Mouse (Mus musculus): ENCODE measurements around the gene Clps. TPM values are rescaled to one million over a fixed set of nuclear protein-coding genes. Genes with fewer than 3 reads are reported as not detected.

The Clps gene
- polyA plus RNA-seq (2012; rRNA removed) = not detected in 2 replicates

DNA sequence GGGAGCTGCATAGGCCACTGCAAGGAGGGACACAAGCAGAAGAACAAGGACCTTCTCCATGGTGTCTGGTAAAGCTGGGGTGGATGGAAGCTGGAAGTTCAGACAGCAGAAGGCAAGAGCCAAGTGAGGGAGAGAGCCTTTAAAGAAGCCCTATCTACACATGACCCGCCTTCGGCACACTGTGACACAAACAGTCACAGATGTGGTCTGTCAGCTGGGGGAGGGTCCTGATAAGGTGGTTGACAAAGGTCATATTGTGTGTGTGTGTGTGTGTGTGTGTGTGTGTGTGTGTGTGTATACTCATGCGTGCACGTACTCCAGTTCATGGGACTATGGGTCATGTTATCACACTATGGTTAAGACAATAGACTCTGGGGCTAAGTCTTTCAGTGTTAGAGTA lies at the start of gene Clps:
Gene Clps, minus strand, starts transcription at position 169 of the 400 bp plus-strand sequence.

DNA sequence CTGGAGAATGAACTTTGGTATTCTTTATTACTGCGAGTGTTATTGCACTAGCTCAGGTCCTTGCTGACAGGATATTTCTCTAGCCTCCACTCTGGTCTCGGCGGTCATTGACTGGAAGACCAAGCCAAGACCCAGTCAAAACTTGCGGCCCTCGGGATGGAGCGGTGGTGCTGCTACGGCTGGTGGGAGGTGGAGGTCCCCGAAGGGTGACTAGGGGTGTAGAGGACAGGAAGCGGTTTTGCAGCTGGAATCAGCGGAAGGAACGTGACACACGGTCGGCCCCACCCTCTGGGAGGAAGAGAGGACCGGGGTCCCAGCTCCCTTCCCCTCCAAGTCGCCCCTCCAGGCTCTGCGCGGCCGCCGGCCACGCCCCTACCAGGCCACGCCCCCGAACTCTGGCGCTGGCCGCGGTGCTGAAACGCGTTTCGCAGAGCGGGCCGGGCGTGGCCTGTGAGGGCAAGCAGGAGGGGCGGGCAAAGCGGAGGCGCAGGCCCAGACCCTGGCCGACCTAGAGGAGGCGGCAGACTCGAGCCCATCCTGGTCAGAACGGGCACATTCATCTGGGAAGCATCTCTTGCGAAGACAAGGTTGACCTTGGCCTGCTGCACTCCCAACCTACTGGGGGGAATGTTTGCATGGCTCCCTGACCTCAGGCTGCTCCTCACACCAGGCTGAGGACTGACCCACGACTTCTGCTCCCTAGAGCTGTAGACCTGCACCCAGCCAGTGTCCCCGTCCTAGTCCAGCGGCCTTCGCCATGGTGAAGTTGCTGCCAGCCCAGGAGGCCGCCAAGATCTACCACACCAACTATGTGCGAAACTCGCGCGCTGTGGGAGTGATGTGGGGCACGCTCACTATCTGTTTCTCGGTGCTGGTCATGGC lies 14.9 kb upstream of the Clps start, which contains the start of gene Lhfpl5:
Gene Lhfpl5, plus strand, starts transcription at position 398 of the 882 bp plus-strand sequence.

DNA sequence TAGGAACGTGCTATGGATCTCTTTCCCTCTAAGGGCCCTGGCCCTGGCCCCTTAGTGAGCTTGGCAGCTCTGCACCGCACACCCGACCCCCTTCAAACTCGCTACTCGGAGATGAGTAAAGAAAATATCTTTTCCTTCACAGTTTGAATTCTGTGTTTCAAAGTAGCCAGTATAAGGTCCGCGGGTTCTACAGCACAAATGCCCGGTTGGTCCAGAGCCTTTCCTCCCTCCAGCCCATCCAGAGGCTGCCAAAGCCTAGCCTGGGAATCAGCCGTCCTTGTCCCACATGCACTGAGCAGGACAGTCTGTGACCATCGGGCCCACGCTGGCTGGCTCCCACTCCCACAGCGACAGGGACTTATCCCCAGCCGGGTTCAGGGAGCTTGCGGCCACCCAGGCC lies 11.5 kb downstream of the Clps start, which contains the start of gene Clpsl2:
Gene Clpsl2, plus strand, starts transcription at position 301 of the 400 bp plus-strand sequence.

DNA sequence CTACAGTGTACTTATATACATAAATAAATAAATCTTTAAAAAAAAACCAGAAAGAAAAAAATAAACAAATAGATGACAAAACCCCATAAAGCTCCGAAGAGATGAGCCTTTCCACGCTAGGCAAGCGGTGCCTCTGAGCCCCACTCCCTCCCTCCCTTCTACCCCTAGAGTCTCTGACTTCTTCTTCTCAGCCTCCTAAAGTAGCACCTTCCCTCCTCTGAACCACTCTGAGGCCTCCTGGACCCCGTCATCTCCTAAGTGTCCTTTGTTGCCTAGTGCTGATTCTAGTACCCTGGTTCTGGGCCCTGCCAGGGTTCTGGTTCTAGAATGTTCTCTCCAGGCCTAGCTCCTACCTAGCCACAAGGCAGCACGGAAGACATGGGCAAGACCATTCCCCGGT lies 30.1 kb downstream of the Clps start, which contains the start of gene Armc12:
Gene Armc12, plus strand, starts transcription at position 301 of the 400 bp plus-strand sequence.

DNA sequence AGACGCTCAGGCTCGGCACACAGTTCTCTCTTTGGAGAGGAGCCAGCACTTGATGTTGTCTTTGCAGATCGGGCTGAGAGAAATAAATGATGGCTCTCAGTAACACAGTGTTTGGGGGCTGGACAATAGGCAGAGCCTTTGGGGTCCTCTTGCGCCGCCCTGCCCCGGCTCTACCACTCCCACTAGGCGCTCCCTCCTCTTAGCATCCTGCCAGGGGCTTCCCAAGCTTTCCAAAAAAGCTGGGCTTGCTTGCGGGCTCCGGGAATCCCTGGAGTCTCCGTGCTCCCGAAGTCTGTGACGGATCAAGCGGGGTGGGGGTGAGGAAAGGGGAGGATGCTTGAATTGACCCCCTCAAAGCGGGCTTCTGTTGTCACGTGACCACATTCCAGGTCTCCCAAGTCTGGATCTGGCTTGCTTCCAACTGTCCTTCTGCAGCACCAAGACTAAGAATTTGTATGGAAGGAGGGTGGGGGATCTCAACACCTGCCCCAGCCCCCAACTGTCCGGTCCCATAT lies 43.1 kb downstream of the Clps start, which contains the start of gene Fkbp5:
Gene Fkbp5, minus strand, starts transcription at position 87 of the 515 bp plus-strand sequence.

Other genes starting within 250 kb of the Clps start
- gene Fance, start 247.2 kb downstream of the Clps start, polyA plus RNA-seq (2012; rRNA removed) = 12.8 and 16.0 TPM in 2 replicates
- 1,647 and 1,951 TPM in 2 replicates for gene Rpl10a, start 232.3 kb downstream of the Clps start, polyA plus RNA-seq (2012; rRNA removed)
- 6.2 and 7.0 TPM in 2 replicates for gene Tead3, start 209.9 kb downstream of the Clps start, polyA plus RNA-seq (2012; rRNA removed)
- 0.95 and 1.1 TPM in 2 replicates for gene Tulp1, start 195.5 kb downstream of the Clps start, polyA plus RNA-seq (2012; rRNA removed)
- 32.5 and 34.7 TPM in 2 replicates for gene Fkbp5, start 43.2 kb downstream of the Clps start, polyA plus RNA-seq (2012; rRNA removed)
- 0.07 and 0.19 TPM in 2 replicates for gene Armc12, start 30.0 kb downstream of the Clps start, polyA plus RNA-seq (2012; rRNA removed)
- not detected in 2 replicates for gene Clpsl2, start 11.4 kb downstream of the Clps start, polyA plus RNA-seq (2012; rRNA removed)
- gene Lhfpl5, start 14.9 kb upstream of the Clps start, polyA plus RNA-seq (2012; rRNA removed) = 17.2 and 17.4 TPM in 2 replicates
- gene Srpk1, start 61.9 kb upstream of the Clps start, polyA plus RNA-seq (2012; rRNA removed) = 60.2 and 61.1 TPM in 2 replicates
- 4.1 and 4.5 TPM in 2 replicates for gene Slc26a8, start 129.5 kb upstream of the Clps start, polyA plus RNA-seq (2012; rRNA removed)
- 65.5 and 67.4 TPM in 2 replicates for gene Mapk14, start 130.6 kb upstream of the Clps start, polyA plus RNA-seq (2012; rRNA removed)
- 0.56 and 0.62 TPM in 2 replicates for gene AC170998.1, start 165.3 kb upstream of the Clps start, polyA plus RNA-seq (2012; rRNA removed)
- 1.2 and 4.9 TPM in 2 replicates for gene Mapk13, start 208.5 kb upstream of the Clps start, polyA plus RNA-seq (2012; rRNA removed)
- 29.1 and 33.9 TPM in 2 replicates for gene Brpf3, start 240.3 kb upstream of the Clps start, polyA plus RNA-seq (2012; rRNA removed)

All from central nervous system, embryonic 18 days (tissue).